Mouse (Mus musculus): ENCODE data around the gene Gm5485.

DNA sequence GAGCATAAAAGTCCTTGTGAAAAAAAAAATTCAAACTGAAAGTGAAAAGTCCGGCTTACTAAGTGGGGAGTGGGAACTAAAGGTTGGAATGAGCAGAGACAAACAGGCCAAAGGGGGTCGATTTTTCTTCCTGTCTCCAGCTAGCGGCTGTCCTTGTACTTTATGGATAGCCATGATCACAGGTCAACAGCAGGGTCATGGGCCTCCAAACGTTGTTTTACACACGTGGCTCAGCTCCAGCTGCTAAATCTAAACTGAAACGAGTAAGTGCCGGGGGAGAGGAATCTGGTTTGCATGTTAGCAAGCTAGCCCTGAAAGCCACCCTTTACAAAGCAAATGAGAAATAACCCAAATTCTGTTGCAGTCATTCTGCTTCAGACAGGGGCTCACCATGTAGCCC is 2.6 kb downstream of the Gm5485 start:
- TF ChIP-seq CTCF (IDR thresholded peaks at IDR 0.05; ENCODE audit: insufficient read depth, low read length) (no peak), POLR2A (IDR thresholded peaks at IDR 0.05; ENCODE audit: borderline replicate concordance, extremely low read depth, low read depth, low read length) (no peak)

Measured in lung, adult 2 months (tissue).